Mouse (Mus musculus) neural tube, embryonic 13.5 days (tissue): Measurements from ENCODE around the gene Pafah1b1. TPM values are rescaled to one million over a fixed set of nuclear protein-coding genes. Genes with fewer than 3 reads are reported as not detected.

Experiments used
- ATAC-seq: fragments of 200-750 bp; cut with Nextera tagmentation; 2 replicates; pipeline ENCODE4 v1.8.0; 2017; ENCODE audit warnings: low read depth, mild to moderate bottlenecking, moderate TSS enrichment, moderate library complexity
- H3K27ac ChIP-seq: fragments of 300-500 bp; sonication (generic); replicated peaks from 2 replicates; pipeline ENCODE4 v1.5.1; 2015; ENCODE audit warnings: moderate library complexity, mild to moderate bottlenecking, inconsistent platforms
- H3K27me3 ChIP-seq: fragments of 300-500 bp; sonication (generic); 2 replicates; pipeline ENCODE4 v1.6.1; 2015; ENCODE audit warnings: mild to moderate bottlenecking, inconsistent platforms
- H3K36me3 ChIP-seq: fragments of 300-500 bp; sonication (generic); 2 replicates; pipeline ENCODE4 v1.6.1; 2015; ENCODE audit warnings: mild to moderate bottlenecking, inconsistent platforms
- H3K4me1 ChIP-seq: fragments of 300-500 bp; sonication (generic); replicated peaks from 2 replicates; pipeline ENCODE4 v1.6.1; 2015; ENCODE audit warnings: inconsistent platforms
- H3K4me2 ChIP-seq: fragments of 300-500 bp; sonication (generic); 2 replicates; pipeline ENCODE4 v1.6.1; 2015; ENCODE audit warnings: inconsistent platforms, mild to moderate bottlenecking, moderate library complexity
- H3K4me3 ChIP-seq: fragments of 300-500 bp; sonication (generic); 2 replicates; pipeline ENCODE4 v1.5.1; 2015; ENCODE audit warnings: mild to moderate bottlenecking, inconsistent platforms
- H3K9ac ChIP-seq: fragments of 300-500 bp; sonication (generic); 2 replicates; pipeline ENCODE4 v1.6.1; 2015; ENCODE audit warnings: moderate library complexity, mild to moderate bottlenecking, inconsistent platforms
- H3K9me3 ChIP-seq: fragments of 300-500 bp; sonication (generic); 2 replicates; pipeline ENCODE4 v1.6.1; 2016; ENCODE audit warnings: inconsistent platforms
- WGBS: fragments of 180-500 bp; shearing (Covaris S2); methylation state at CpG from one replicate; pipeline ENCODE4 v1.1.7; 2015; 5-methylcytosine and 5-hydroxymethylcytosine counted together
- polyA plus RNA-seq: library from polyadenylated mRNA; unstranded; fragments of >200 nt; fragmentation: Nextera tagmentation; extraction: Ambion mirVana; gene quantifications from 2 replicates; pipeline ENCODE4 v1.2.1, GENCODE M21; 2015

Pafah1b1 gene
- polyA plus RNA-seq, 1 experiment from 2014 or later = 60.9 TPM

DNA sequence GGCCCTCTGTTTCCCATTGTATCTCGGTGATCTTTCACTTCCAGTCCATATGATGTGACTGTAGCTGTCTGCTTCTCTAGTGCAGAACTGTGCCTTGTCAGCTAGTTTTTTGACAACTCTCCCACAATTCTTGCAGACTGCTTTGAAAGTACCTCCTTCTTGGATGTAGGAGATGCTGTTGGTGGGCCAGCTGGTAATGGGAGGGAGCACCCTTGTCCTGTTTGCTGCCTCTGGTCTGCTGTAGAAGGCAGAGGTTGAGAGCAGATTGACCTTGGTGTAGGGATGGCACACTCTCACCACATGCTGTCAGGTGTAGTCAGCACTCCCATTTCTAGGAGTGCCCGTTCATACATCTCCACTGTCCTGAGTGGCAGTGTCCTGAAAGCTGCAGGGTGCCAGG lies 55.5 kb downstream of the Pafah1b1 start:
- Histone ChIP-seq H3K36me3 (peaks cover 75% of the 10 kb centered on the region), H3K4me2 (no peak overlapping the region), H3K4me3 (no peak overlapping the region), H3K9ac (no peak overlapping the region), H3K4me1 (no peaks in the 10 kb centered on the region), H3K27me3 (no peaks in the 10 kb centered on the region), H3K9me3 (no peaks in the 10 kb centered on the region), H3K27ac (no peak overlapping the region)
- 96% methylated on average over 2 of the region's 2 CpGs for WGBS
- no peak for ATAC-seq

DNA sequence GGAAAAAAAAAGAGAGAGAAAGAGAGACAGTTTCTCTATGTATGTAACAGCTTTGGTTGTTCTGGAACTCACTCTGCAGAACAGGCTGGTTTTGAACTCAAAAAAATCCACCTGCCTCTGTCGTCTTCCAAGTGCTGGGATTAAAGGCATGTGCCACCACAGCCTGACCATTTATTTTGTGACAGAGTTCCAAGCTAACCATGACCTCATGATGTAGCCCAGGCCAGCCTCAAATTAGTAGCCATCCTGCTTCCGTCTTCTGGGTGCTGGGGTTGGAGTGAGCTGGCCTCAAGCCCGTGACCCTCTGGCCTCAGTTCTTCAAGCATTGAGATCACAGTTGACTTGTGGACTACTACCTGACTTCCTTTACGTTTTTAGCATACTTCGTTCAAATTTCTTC lies 56.0 kb downstream of the Pafah1b1 start:
- no peak overlapping the region for H3K27ac ChIP-seq
- H3K4me2 ChIP-seq = no peak overlapping the region
- no peak overlapping the region for H3K9ac ChIP-seq
- ATAC-seq = no peak
- peaks cover 76% of the 10 kb centered on the region for H3K36me3 ChIP-seq
- H3K27me3 ChIP-seq = no peaks in the 10 kb centered on the region
- WGBS = 89% methylated on average over 5 of the region's 5 CpGs
- no peaks in the 10 kb centered on the region for H3K4me1 ChIP-seq
- no peaks in the 10 kb centered on the region for H3K9me3 ChIP-seq
- no peak overlapping the region for H3K4me3 ChIP-seq

DNA sequence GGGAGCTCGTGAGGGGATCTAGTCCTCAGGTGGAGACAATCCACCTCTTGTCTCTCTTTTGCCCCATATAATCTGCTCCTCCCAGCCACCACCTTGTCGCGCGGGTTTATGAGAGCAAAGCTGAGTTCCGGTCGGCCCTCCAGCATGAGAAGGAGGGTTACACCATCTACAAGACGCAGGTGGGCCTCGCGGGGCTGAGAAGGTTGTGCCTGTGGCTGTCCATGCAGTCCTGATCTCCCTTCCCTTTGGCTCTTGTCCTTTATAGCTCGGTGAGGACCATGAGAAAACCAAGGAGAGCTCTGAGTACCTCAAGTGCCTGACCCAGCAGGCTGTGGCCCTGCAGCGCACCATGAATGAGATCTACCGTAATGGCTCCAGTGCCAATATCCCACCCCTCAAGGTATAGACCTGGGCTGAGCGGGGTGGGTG lies 56.9 kb downstream of the Pafah1b1 start:
- no peaks in the 10 kb centered on the region for H3K27me3 ChIP-seq
- H3K9ac ChIP-seq = no peak overlapping the region
- WGBS = 97% methylated on average over 13 of the region's 13 CpGs
- no peaks in the 10 kb centered on the region for H3K4me1 ChIP-seq
- no peak overlapping the region for H3K27ac ChIP-seq
- H3K36me3 ChIP-seq = peaks cover 77% of the 10 kb centered on the region
- no peak for ATAC-seq
- H3K4me2 ChIP-seq = no peak overlapping the region
- H3K9me3 ChIP-seq = no peaks in the 10 kb centered on the region
- no peak overlapping the region for H3K4me3 ChIP-seq

- no peaks in the 10 kb centered on the region for H3K4me1 ChIP-seq
- no peak overlapping the region for H3K4me3 ChIP-seq
- H3K27ac ChIP-seq = no peak overlapping the region
- ATAC-seq = no peak
- H3K36me3 ChIP-seq = peaks cover 83% of the 10 kb centered on the region
- 96% methylated on average over 14 of the region's 14 CpGs for WGBS
- H3K4me2 ChIP-seq = no peak overlapping the region
- no peaks in the 10 kb centered on the region for H3K27me3 ChIP-seq
- H3K9ac ChIP-seq = no peak overlapping the region
- H3K9me3 ChIP-seq = no peaks in the 10 kb centered on the region
Observed at GRCm38 (mm10) chr11:74666776-74667581, 57.5 kb downstream of the Pafah1b1 start.

GRCm38 (mm10) chr11:74666284-74666652 lies 58.2 kb downstream of the Pafah1b1 start:
- Histone ChIP-seq H3K27ac (no peak overlapping the region), H3K4me1 (no peaks in the 10 kb centered on the region), H3K36me3 (peaks cover 90% of the 10 kb centered on the region), H3K4me3 (no peak overlapping the region), H3K9me3 (no peaks in the 10 kb centered on the region), H3K27me3 (no peaks in the 10 kb centered on the region), H3K9ac (no peak overlapping the region), H3K4me2 (no peak overlapping the region)
- WGBS = 95% methylated on average over 5 of the region's 5 CpGs
- ATAC-seq = no peak

DNA sequence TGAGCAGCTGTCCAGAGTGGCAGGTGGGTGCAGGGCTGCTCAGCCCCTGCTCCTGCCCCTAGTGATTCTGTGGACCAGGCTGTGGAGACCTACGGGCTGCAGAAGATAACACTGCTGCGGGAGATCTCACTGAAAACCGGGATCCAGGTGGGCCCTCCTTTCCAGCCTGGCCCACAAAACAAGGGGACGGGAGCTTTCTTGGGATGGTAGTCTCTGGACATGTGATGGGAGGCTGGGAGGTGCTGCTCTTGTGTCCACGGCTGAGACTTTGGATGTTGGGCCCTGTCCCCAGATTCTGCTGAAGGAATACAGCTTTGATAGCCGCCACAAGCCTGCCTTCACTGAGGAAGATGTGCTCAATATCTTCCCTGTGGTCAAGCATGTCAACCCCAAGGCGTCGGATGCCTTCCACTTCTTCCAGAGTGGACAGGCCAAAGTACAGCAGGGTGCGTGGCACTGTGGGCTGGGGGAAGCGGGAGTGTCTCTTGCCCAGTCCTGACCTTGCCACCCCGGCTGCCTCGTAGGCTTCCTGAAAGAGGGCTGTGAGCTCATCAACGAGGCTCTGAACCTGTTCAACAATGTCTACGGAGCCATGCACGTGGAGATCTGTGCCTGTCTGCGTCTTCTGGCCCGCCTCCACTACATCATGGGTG lies 58.7 kb downstream of the Pafah1b1 start:
- no peak overlapping the region for H3K27ac ChIP-seq
- no peaks in the 10 kb centered on the region for H3K4me1 ChIP-seq
- H3K9me3 ChIP-seq = no peaks in the 10 kb centered on the region
- H3K9ac ChIP-seq = no peak overlapping the region
- H3K36me3 ChIP-seq = peaks cover 95% of the 10 kb centered on the region
- no peaks in the 10 kb centered on the region for H3K27me3 ChIP-seq
- 96% methylated on average over 17 of the region's 17 CpGs for WGBS
- ATAC-seq = no peak
- H3K4me2 ChIP-seq = no peak overlapping the region
- no peak overlapping the region for H3K4me3 ChIP-seq

DNA sequence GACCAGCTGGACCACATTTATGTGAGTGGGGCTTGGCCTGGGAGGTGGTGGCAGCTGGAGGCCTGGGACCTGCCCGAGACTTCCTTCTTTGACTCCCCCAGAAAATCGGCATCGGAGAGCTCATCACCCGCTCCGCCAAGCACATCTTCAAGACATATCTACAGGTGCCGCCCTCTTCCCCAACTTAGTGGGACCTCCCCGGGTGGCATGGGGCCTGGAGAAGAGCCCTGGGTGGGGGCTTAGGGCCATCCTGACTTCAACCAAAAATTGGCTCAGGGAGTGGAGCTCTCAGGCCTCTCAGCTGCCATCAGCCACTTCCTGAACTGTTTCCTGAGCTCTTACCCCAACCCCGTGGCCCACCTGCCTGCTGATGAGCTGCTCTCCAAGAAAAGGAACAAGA lies 59.6 kb downstream of the Pafah1b1 start:
- no peak overlapping the region for H3K9ac ChIP-seq
- no peak overlapping the region for H3K27ac ChIP-seq
- 93% methylated on average over 8 of the region's 8 CpGs for whole genome bisulfite sequencing
- H3K9me3 ChIP-seq = no peaks in the 10 kb centered on the region
- H3K27me3 ChIP-seq = no peaks in the 10 kb centered on the region
- ATAC-seq = no peak
- H3K4me2 ChIP-seq = no peak overlapping the region
- no peak overlapping the region for H3K4me3 ChIP-seq
- peaks cover 100% of the 10 kb centered on the region for H3K36me3 ChIP-seq
- H3K4me1 ChIP-seq = no peaks in the 10 kb centered on the region

DNA sequence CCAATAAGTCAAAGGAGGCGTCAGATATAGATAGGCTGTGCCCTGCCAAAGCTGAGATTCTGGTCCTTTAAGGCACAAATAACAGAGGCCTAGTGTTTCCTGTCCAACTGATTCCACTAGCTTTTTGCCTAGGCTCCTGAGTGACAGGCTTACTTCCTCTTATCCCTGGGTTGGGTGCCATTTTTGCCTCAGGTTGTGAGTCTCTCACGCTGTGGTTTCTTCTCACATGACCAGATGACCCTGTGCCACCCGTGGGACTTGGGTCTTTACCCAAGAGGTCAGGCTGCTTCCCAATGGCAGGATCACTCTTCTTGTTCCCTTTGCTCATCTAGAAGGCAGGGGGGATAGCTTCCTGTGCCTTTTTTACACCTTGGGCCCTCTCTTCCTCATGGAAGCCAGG lies 60.2 kb downstream of the Pafah1b1 start:
- H3K27ac ChIP-seq = no peak overlapping the region
- no peak overlapping the region for H3K4me2 ChIP-seq
- H3K4me3 ChIP-seq = no peak overlapping the region
- H3K36me3 ChIP-seq = peaks cover 100% of the 10 kb centered on the region
- no peak overlapping the region for H3K9ac ChIP-seq
- H3K9me3 ChIP-seq = no peaks in the 10 kb centered on the region
- H3K27me3 ChIP-seq = no peaks in the 10 kb centered on the region
- no peak for ATAC-seq
- 89% methylated on average over 3 of the region's 3 CpGs for WGBS
- no peaks in the 10 kb centered on the region for H3K4me1 ChIP-seq

GRCm38 (mm10) chr11:74662221-74662620 lies 62.2 kb downstream of the Pafah1b1 start:
- no peak for ATAC-seq
- Histone ChIP-seq H3K27ac (no peak overlapping the region), H3K9me3 (no peaks in the 10 kb centered on the region), H3K4me3 (no peak overlapping the region), H3K4me2 (no peak overlapping the region), H3K4me1 (no peaks in the 10 kb centered on the region), H3K36me3 (peaks cover 100% of the 10 kb centered on the region), H3K9ac (no peak overlapping the region), H3K27me3 (no peaks in the 10 kb centered on the region)
- WGBS = 93% methylated on average over 6 of the region's 6 CpGs

GRCm38 (mm10) chr11:74661641-74662040 lies 62.8 kb downstream of the Pafah1b1 start:
- Histone ChIP-seq H3K4me1 (no peaks in the 10 kb centered on the region), H3K4me2 (no peak overlapping the region), H3K36me3 (peaks cover 100% of the 10 kb centered on the region), H3K9ac (no peak overlapping the region), H3K27ac (no peak overlapping the region), H3K9me3 (no peaks in the 10 kb centered on the region), H3K27me3 (no peaks in the 10 kb centered on the region), H3K4me3 (no peak overlapping the region)
- no peak for ATAC-seq
- 96% methylated on average over 19 of the region's 19 CpGs for WGBS

GRCm38 (mm10) chr11:74660336-74660735 lies 64.1 kb downstream of the Pafah1b1 start:
- Histone ChIP-seq H3K27me3 (no peaks in the 10 kb centered on the region), H3K4me1 (no peaks in the 10 kb centered on the region), H3K4me2 (no peak overlapping the region), H3K36me3 (peaks cover 92% of the 10 kb centered on the region), H3K9me3 (no peaks in the 10 kb centered on the region), H3K27ac (no peak overlapping the region), H3K9ac (no peak overlapping the region), H3K4me3 (no peak overlapping the region)
- WGBS = 97% methylated on average over 13 of the region's 13 CpGs
- ATAC-seq = no peak

DNA sequence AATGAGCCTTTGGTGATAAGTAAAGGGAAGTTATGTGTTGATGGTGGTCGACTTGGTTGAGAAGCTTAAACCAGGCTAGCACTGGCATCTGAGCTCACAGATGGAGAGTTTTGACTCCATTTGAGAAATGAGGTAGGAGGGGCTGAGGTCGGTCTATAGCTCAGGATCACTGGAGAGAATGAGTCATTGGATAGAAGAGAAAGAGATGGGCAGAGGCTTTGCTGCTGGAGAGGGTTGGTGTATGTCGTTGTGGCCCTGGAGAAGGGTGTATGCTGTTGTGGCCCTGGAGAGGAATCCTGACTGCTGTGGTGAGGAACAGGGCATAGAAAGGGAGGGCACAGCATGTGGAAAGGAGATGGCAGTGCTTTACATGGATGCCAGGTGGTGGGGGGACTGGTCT lies 68.5 kb downstream of the Pafah1b1 start:
- Histone ChIP-seq H3K4me2 (no peak overlapping the region), H3K4me1 (peaks cover 35% of the 10 kb centered on the region), H3K27ac (no peak overlapping the region), H3K36me3 (peaks cover 48% of the 10 kb centered on the region), H3K27me3 (no peaks in the 10 kb centered on the region), H3K4me3 (no peak overlapping the region), H3K9ac (no peak overlapping the region), H3K9me3 (no peaks in the 10 kb centered on the region)
- no peak for ATAC-seq
- WGBS = 91% methylated on average over 3 of the region's 3 CpGs
